Mouse (Mus musculus): ENCODE data around the gene Inf2. TPM values are rescaled to one million over a fixed set of nuclear protein-coding genes. Genes with fewer than 3 reads are reported as not detected.
A peak's percentile ranks its signal among the peaks of the same experiment; 100 is the strongest.

Gene Inf2
- polyA plus RNA-seq, 1 experiment from 2014 or later: 2.1 TPM

DNA sequence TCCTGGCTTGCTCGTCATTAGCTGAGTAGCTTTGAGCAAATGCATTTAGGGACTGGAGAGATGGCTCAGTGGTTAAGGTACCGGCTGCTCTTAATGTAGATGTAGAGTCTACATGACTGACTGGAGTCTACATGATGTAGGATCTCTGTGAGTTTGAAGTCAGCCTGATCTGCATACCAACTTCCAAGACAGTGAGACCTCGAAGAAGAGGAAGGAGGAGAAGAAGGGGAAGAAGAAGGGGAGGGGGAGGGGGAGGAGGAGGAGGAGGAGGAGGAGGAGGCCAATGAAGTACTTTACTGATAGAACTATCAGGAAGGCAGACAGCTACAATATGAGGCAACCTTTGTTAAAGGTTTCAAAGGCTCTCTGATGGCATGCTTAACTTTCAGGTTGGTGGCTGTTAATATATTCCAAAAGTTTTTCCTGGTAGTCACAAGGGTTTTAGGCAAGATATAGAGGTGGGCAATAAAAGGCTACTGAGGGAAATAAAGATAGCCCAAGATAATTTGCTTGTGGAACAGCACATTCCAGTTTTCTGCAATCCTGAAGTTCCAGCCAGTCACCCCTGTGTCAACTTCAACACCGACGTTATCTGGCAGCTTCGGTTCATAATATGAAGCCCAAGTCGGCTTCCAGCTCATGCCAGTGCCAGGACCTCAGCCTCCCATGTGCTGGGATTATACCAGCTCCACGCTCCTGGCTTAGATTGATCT lies 13.2 kb upstream of the Inf2 start:
- H3K4me3 ChIP-seq: no peak overlapping the region
- no peaks in the 10 kb centered on the region for H3K9me3 ChIP-seq (replicated peaks)
- no peak overlapping the region for H3K27ac ChIP-seq
- ATAC-seq (ENCODE audit: low FRiP score): no peak
- H3K27me3 ChIP-seq: no peaks in the 10 kb centered on the region
- H3K9ac ChIP-seq: no peak overlapping the region
- H3K36me3 ChIP-seq: no peaks in the 10 kb centered on the region
- H3K4me1 ChIP-seq: peaks cover 9% of the 10 kb centered on the region
- WGBS: 81% methylated on average over 8 of the region's 8 CpGs
- no peak overlapping the region for H3K4me2 ChIP-seq (replicated peaks)

DNA sequence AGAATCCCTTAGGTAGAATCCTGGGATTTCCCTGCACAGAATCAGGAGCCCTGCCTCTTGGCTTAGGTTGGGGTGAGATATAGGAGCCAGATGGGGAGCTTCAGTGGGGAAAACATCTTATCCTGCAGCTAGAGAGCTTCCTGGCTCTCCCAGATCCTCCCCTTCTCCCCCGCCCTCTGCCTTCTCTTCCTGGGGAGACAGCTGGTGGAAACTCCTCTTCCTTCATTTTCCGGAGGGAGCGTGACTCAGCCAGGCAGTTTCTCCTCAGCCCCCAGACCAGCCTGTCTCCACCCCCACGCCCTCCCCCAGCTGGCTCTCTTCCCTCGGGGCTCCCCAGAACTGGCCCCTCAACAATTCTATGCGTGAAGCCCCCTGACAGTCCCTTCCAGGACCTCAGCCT lies 12.2 kb upstream of the Inf2 start:
- 7% methylated on average over 6 of the region's 6 CpGs for WGBS
- Histone ChIP-seq H3K4me3 (no peak overlapping the region), H3K9me3 (replicated peaks) (no peaks in the 10 kb centered on the region), H3K36me3 (no peaks in the 10 kb centered on the region), H3K27me3 (no peaks in the 10 kb centered on the region), H3K4me1 (peaks cover 9% of the 10 kb centered on the region), H3K9ac (no peak overlapping the region), H3K4me2 (replicated peaks) (0 out of 2 replicates have a peak overlapping the region, but pooled peaks have one; percentile 4), H3K27ac (no peak overlapping the region)
- ATAC-seq (ENCODE audit: low FRiP score): no peak

DNA sequence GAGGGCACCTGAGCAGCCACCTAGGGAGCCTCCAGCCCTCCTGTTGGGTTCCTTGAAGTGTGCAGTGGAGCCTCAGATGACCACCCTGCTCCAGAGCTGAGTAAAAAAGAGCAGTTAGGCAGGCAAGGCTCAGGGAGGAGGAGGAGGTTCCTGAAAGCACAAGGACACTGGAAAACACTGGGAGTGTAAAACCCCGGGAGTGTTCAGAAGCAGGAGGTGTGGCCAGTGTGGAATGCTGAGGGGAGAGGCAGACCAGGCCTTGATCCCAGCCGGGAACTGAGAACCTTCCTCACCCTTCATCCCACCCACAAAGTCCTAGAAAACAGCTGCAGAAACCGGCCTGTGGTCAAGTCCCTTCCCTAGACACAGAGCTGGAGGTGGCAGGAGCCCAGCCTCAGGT lies 11.8 kb upstream of the Inf2 start:
- H3K9me3 ChIP-seq (replicated peaks): no peaks in the 10 kb centered on the region
- no peaks in the 10 kb centered on the region for H3K36me3 ChIP-seq
- H3K27ac ChIP-seq: no peak overlapping the region
- WGBS: 19% methylated on average over 3 of the region's 3 CpGs
- no peaks in the 10 kb centered on the region for H3K27me3 ChIP-seq
- 0 out of 2 replicates have a peak overlapping the region, but pooled peaks have one; percentile 4 for H3K4me2 ChIP-seq (replicated peaks)
- no peak overlapping the region for H3K4me3 ChIP-seq
- peaks cover 9% of the 10 kb centered on the region for H3K4me1 ChIP-seq
- H3K9ac ChIP-seq: no peak overlapping the region
- no peak for ATAC-seq (ENCODE audit: low FRiP score)

DNA sequence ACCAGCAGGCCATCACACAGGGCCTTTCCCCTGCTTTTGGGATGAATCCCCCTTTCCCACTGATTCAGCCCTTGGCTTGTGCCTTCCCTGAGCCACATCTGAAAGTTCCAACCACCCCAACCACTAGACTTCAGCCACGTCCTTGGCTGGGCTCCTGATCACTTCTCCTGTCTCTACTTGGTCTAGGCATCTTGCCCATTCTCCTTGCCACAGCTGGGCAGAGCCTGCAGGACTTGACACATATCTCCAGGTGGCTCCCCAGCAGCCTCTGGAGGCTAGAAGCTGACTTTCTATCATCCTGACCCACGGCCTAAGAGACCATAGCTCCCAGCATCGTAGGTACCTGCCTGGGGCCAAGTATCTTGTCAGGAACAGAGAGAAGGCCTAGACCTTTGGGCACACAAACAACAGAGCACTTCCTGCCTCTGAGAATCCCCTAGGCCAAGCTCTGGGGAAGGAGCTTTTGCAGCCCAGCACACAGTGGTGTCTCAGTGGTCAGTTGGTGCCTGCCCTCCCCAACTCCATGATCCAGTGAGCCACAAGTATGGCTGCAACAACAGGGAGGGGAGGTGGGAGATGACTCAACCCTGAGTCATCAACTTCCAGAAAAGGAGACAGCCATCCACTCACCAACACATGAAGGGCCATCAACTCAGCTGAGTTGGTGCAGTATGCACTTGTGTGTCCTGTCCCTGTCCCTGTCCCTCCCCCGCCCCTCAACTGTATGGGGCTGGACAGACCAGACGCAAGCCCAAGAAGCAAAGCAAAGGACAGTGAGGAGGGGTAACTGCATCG lies 10.1 kb upstream of the Inf2 start:
- no peak overlapping the region for H3K4me3 ChIP-seq
- no peak overlapping the region for H3K9ac ChIP-seq
- no peak overlapping the region for H3K4me2 ChIP-seq (replicated peaks)
- WGBS: 74% methylated on average over 6 of the region's 6 CpGs
- H3K9me3 ChIP-seq (replicated peaks): no peaks in the 10 kb centered on the region
- H3K27ac ChIP-seq: no peak overlapping the region
- H3K27me3 ChIP-seq: no peaks in the 10 kb centered on the region
- H3K4me1 ChIP-seq: peaks cover 9% of the 10 kb centered on the region
- no peaks in the 10 kb centered on the region for H3K36me3 ChIP-seq
- ATAC-seq (ENCODE audit: low FRiP score): no peak

- Histone ChIP-seq H3K9ac (no peak overlapping the region), H3K36me3 (no peaks in the 10 kb centered on the region), H3K27me3 (no peaks in the 10 kb centered on the region), H3K4me1 (peaks cover 9% of the 10 kb centered on the region), H3K4me2 (replicated peaks) (no peak overlapping the region), H3K9me3 (replicated peaks) (no peaks in the 10 kb centered on the region), H3K27ac (no peak overlapping the region), H3K4me3 (no peak overlapping the region)
- 43% methylated on average over 5 of the region's 5 CpGs for WGBS
- ATAC-seq (ENCODE audit: low FRiP score): no peak
These were observed 9.2 kb upstream of the Inf2 start for GRCm38 (mm10) chr12:112579430-112579829.

DNA sequence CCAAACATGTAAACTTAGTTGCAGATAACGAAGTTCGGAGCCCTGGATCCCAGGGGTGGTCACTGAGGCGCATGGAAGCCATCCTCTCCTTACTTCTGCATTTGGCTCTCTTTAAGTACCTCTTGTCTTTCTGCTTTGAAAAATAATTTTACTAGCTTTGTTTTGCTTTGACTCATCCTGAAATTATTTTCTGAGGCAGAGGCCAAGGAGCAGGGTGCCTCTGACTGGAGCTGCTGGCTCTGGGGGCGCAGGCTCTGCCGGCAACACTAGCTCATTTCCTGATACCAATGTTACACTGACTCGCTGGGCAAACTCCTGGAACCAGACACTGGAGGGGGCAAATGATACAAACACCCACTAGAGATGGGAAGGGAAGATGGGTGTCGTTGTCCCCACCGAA lies 8.7 kb upstream of the Inf2 start:
- ATAC-seq (ENCODE audit: low FRiP score): no peak
- Histone ChIP-seq H3K27ac (no peak overlapping the region), H3K9me3 (replicated peaks) (no peaks in the 10 kb centered on the region), H3K4me2 (replicated peaks) (no peak overlapping the region), H3K27me3 (no peaks in the 10 kb centered on the region), H3K36me3 (no peaks in the 10 kb centered on the region), H3K9ac (no peak overlapping the region), H3K4me1 (peaks cover 9% of the 10 kb centered on the region), H3K4me3 (no peak overlapping the region)
- WGBS: 85% methylated on average over 8 of the region's 8 CpGs

GRCm38 (mm10) chr12:112581113-112581512 lies 7.5 kb upstream of the Inf2 start:
- H3K4me3 ChIP-seq: no peak overlapping the region
- H3K36me3 ChIP-seq: no peaks in the 10 kb centered on the region
- H3K4me2 ChIP-seq (replicated peaks): no peak overlapping the region
- no peak for ATAC-seq (ENCODE audit: low FRiP score)
- peaks cover 2% of the 10 kb centered on the region; the same call in 1 of the 2 replicates for H3K27me3 ChIP-seq
- no peaks in the 10 kb centered on the region for H3K9me3 ChIP-seq (replicated peaks)
- H3K4me1 ChIP-seq: peaks cover 7% of the 10 kb centered on the region
- H3K27ac ChIP-seq: no peak overlapping the region
- H3K9ac ChIP-seq: no peak overlapping the region
- WGBS: 89% methylated on average over 3 of the region's 3 CpGs

GRCm38 (mm10) chr12:112584954-112585353 lies 3.6 kb upstream of the Inf2 start:
- Histone ChIP-seq H3K27ac (no peak overlapping the region), H3K36me3 (no peaks in the 10 kb centered on the region), H3K9me3 (replicated peaks) (no peaks in the 10 kb centered on the region), H3K9ac (no peak overlapping the region), H3K4me1 (peaks cover 18% of the 10 kb centered on the region), H3K4me2 (replicated peaks) (no peak overlapping the region), H3K4me3 (no peak overlapping the region), H3K27me3 (peaks cover 38% of the 10 kb centered on the region)
- ATAC-seq (ENCODE audit: low FRiP score): no peak
- WGBS: 74% methylated on average over 7 of the region's 7 CpGs

DNA sequence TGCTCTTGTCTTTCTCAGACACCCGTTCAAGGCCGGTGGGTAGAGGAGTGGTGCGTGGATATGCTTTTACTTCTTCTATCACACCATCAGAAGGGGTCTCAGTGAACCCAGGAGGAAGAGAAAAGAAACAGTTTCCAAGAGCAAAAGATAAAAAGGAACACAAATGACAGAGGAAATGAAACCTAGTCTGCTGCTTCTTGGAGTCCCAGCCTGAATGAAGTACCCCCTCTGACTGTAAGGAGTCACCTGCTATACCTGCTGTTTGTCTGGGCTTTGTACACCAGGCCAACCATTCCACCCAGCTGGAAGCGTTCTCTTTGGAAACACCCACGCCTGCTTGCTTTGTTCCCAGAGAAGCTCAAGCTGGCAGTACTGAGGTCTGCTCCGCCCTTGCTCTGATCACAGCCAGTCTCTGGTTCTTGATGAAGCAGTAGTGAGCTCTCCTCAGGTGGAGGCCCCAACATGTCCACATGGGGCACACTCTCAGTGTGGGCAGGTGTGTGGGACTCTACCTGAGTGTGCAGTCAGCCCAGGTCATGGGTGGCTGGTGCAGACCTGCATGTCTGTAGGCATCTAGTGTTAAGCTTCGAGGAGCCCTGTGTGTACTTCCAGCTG lies 2.6 kb upstream of the Inf2 start:
- H3K4me2 ChIP-seq (replicated peaks): no peak overlapping the region
- H3K9me3 ChIP-seq (replicated peaks): no peaks in the 10 kb centered on the region
- H3K4me3 ChIP-seq: no peak overlapping the region
- 76% methylated on average over 7 of the region's 7 CpGs for WGBS
- H3K4me1 ChIP-seq: peaks cover 18% of the 10 kb centered on the region
- no peaks in the 10 kb centered on the region for H3K36me3 ChIP-seq
- peaks cover 49% of the 10 kb centered on the region for H3K27me3 ChIP-seq
- no peak overlapping the region for H3K27ac ChIP-seq
- no peak overlapping the region for H3K9ac ChIP-seq
- ATAC-seq (ENCODE audit: low FRiP score): no peak

GRCm38 (mm10) chr12:112587125-112588124 lies 1.2 kb upstream of the Inf2 start:
- ATAC-seq (ENCODE audit: low FRiP score): no peak
- Histone ChIP-seq H3K27me3 (peaks cover 53% of the 10 kb centered on the region), H3K9ac (no peak overlapping the region), H3K4me3 (no peak overlapping the region), H3K9me3 (replicated peaks) (no peaks in the 10 kb centered on the region), H3K27ac (no peak overlapping the region), H3K4me2 (replicated peaks) (peak overlapping the region; percentile 89; the same call in 1 of the 2 replicates), H3K36me3 (no peaks in the 10 kb centered on the region), H3K4me1 (peaks cover 18% of the 10 kb centered on the region)
- 75% methylated on average over 14 of the region's 14 CpGs for WGBS

- H3K27ac ChIP-seq: no peak overlapping the region
- no peaks in the 10 kb centered on the region for H3K36me3 ChIP-seq
- peaks cover 57% of the 10 kb centered on the region for H3K27me3 ChIP-seq
- WGBS: 60% methylated on average over 8 of the region's 8 CpGs
- H3K4me1 ChIP-seq: peaks cover 24% of the 10 kb centered on the region
- no peaks in the 10 kb centered on the region for H3K9me3 ChIP-seq (replicated peaks)
- peak overlapping the region; percentile 46; the same call in 1 of the 2 replicates for H3K4me3 ChIP-seq
- H3K9ac ChIP-seq: no peak overlapping the region
- ATAC-seq (ENCODE audit: low FRiP score): no peak
- peak overlapping the region; percentile 89 for H3K4me2 ChIP-seq (replicated peaks)
These were observed 1.1 kb downstream of the Inf2 start for GRCm38 (mm10) chr12:112589491-112590191.

Data from hindbrain, embryonic 12.5 days (tissue).